Mouse (Mus musculus): ENCODE data around the gene Nrarp.

Gene Nrarp

GRCm38 (mm10) chr2:25174866-25175689 lies 5.5 kb upstream of the Nrarp start:
- DNase-seq (ENCODE audit: extremely low spot score), result no peak

- DNase-seq (ENCODE audit: extremely low spot score), result no peak
Observed at GRCm38 (mm10) chr2:25175690-25176078, 4.9 kb upstream of the Nrarp start.

- DNase-seq (ENCODE audit: extremely low spot score), result no peak
Observed at GRCm38 (mm10) chr2:25176573-25176972, 4.0 kb upstream of the Nrarp start.

GRCm38 (mm10) chr2:25177076-25177475 lies 3.5 kb upstream of the Nrarp start:
- DNase-seq (ENCODE audit: extremely low spot score), result no peak

GRCm38 (mm10) chr2:25177685-25178084 lies 2.9 kb upstream of the Nrarp start:
- DNase-seq (ENCODE audit: extremely low spot score), result peak; percentile 71

DNA sequence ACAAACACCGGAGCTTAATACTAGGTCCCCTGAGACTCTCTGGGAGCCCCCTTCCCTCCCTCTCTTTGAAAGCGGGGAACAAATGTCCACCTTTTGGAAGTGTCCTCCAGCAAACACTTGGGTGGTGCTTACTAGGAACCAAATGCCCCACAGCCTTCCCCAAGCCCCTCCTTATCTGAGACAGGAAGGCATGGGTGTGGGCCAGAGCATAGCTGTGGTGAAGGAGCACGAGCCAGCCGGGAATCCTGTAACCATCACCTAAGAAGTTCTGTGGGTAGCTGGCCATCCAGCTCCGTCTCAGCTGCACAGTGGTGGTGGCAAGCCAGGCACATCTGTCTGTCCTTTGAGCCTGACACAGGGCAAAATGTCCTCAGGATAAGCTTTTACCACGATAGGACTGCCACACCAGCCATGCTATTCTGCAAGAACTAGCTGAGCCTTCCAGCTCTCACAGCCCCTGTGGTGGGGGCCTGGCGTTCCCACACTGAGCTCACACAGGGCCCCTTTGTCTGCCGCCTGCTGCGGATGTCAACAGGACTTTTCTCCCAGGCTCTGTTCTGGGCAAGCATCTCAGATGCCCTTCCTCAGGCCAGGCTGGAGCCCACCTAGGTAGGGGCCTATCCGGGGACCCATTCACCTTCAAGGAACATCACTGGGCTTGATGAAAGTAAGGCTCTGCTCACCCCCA lies 2.1 kb upstream of the Nrarp start:
- DNase-seq (ENCODE audit: extremely low spot score), result no peak

DNA sequence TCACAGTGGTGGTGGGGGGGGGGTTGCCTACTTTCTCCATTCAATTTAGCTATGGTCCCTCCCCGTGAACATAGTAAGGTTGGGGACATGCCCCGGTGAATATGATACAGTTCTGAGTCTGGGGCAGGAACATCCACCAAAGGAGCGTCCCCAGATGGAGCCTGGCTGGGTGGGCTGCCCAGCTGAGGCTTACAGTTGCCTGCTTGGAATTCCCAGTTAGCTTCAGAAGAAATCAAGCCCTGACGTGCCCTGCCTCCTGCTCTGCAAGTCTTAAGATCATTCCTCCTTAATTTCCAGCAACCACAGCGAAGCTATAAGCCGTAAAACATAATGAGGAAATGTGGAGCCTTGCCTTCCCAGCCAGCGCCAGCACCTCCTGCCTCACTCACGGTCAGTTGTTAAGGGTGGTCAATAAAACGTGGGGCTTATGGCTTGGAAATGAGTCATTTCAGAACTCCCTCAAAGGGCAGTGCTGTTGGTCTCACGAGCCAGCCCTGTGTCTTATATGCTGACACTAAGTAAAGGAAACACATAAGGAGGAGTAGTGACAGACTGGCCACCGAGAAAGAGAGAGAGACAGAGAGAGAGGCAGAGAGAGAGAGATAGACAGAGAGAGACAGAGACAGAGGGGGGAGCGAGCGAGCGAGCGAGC lies 866 bp upstream of the Nrarp start:
- DNase-seq (ENCODE audit: extremely low spot score), result no peak

- peak; percentile 71 for DNase-seq (ENCODE audit: extremely low spot score)
Observed at GRCm38 (mm10) chr2:25180973-25181890, 674 bp downstream of the Nrarp start.

DNA sequence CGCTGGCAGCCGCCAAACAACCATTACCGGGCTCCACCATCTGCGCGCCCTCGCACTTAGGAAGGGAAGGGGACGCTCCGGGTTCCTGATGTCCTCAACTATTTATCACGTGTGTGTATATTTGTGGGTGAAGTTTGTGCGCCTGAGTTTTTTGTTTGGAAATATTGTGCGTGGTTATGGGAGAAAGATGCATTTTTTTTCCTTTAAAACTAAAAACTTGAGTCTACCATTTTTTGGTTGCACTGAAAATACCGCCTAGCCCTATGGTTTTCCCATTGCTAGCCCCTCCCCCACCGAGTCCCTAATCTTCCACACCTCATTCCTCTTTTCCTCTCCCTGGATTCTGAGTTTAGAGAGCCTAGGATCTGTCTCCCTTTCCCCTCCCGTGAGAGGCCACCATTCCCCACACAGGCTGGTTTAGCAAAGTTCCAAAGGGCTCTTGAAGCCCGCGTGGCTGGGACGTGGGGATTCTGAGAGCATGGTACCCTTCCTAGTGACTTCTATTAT lies 1.4 kb downstream of the Nrarp start:
- DNase-seq (ENCODE audit: extremely low spot score), result no peak

- no peak for DNase-seq (ENCODE audit: extremely low spot score)
Observed at GRCm38 (mm10) chr2:25182664-25183063, 2.1 kb downstream of the Nrarp start.

GRCm38 (mm10) chr2:25183336-25183735 lies 2.8 kb downstream of the Nrarp start:
- DNase-seq (ENCODE audit: extremely low spot score), result no peak

- no peak for DNase-seq (ENCODE audit: extremely low spot score)
Observed at GRCm38 (mm10) chr2:25184496-25184895, 3.9 kb downstream of the Nrarp start.

DNA sequence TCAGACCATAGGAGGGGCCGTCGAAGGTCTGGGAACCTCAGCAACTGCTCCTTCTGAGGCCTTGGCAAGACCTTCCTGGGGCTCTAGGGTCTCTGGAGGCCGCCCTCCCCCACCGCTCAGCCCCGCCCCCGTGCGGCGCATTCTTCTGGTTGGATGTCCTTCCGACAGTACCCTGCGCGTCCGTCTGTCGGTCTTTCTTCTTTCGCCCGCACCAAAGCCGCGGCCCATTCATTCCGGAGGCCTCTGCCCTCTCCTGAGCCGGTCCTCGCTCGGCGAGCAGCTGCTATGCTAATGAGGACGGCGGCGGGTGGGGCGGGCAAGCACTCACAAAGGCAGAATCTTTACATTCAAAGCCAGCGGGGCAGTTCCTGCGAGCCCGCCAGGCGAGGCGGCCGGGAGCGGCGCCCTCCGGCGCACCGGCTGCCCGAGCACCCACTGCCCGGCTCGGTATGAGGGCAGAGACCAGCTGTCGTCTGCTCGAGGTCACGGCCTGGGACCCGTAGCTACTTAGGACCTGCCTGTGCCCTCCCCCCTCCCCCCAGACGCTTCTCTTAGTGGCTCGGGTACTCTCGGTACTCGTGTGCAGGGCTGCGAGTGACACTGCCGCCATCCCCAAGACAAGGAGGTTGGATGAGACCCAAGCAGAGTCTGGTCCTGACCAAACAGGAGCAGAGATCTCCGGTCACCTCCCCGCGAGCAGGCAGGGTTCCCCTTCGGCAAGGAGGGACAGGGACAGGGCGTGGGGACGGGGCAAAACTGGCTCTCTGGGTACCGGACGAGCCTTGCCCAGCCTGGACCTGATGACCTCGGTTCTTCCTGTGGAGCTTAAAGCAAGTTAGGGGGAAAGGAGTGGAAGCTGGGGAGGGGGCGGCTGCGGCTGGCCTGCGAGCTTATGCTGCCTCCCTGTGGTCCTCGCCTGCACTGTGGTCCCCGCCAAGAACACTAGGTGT lies 5.3 kb downstream of the Nrarp start:
- peak; percentile 91 for DNase-seq (ENCODE audit: extremely low spot score)

DNA sequence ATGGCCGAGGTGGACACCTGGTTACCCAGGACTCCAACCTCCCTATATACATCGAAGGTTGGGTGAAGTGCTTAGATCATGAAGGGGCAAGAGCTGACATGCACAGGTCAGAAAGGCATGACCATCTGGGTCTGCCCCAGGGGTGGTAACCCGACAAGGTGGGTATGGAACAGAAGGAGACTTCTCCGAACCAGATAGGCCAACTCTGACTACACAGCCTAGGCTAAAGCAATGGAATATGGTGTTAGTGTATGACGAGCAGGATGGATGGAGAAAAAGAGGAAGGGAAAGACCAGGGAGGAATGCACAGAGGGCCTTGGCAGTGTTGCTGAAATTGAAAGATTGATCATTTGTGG lies 6.0 kb downstream of the Nrarp start:
- DNase-seq (ENCODE audit: extremely low spot score), result no peak

GRCm38 (mm10) chr2:25187841-25188240 lies 7.3 kb downstream of the Nrarp start:
- no peak for DNase-seq (ENCODE audit: extremely low spot score)

- peak; percentile 83 for DNase-seq (ENCODE audit: extremely low spot score)
Observed at GRCm38 (mm10) chr2:25193330-25193770, 12.8 kb downstream of the Nrarp start.

DNA sequence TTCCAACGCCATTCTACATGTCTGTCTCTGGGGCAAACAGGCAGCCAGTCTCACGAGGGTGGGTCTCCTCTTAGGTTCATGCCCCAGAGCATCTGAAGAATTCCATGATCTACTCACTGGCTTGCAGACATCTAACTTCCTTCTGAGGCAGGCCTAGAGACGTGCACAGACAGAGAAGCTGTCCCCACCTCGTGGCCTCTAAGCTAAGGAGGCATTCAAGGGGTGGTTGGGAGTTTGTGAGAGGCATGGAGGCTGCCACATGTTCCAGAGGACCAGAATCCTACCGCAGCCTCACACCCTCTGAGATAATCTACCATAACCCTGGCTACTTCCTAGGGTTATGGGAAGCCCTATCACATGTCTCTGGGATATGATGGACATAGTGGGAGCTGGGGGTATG lies 13.4 kb downstream of the Nrarp start:
- no peak for DNase-seq (ENCODE audit: extremely low spot score)

- no peak for DNase-seq (ENCODE audit: extremely low spot score)
Observed at GRCm38 (mm10) chr2:25194486-25195171, 14.1 kb downstream of the Nrarp start.

Measured in embryo, embryonic 9.5 days (tissue).